Mouse (Mus musculus): ENCODE data around the gene Hsd11b2.

DNA sequence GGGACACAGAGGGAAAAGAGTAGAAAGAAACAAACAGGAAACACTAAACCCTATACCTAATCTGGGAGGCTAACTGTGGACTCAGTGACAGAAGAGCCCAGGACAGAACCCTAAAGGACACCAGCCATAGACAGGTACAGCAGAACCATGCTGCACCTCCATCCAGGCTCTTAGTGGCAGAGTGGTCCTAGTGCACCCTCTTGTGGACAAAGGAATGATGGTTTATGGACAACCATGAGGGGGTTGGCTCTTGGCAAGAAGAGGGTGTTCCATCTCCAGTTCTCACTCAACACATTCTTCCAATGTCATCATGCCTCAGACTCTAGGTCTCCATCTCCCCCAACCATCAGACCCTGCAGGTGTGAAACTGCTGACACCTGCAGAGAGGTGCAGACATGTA, 35.5 kb downstream of the Hsd11b2 start:
- TF ChIP-seq CTCF (IDR thresholded peaks at IDR 0.05; ENCODE audit: low read depth, low read length), result peak; percentile 48
- no peak for TF ChIP-seq TAL1 (conservative IDR thresholded peaks at IDR 0.05; ENCODE audit: low read depth, low read length)
- no peak for TF ChIP-seq GATA1 (IDR thresholded peaks at IDR 0.05; ENCODE audit: borderline replicate concordance, low read length)
- no peak for TF ChIP-seq POLR2AphosphoS5 (IDR thresholded peaks at IDR 0.05; ENCODE audit: insufficient replicate concordance, low read depth, low read length)

Measured in G1E (cell line).